Mouse (Mus musculus) lung, adult 2 months (tissue): Measurements from ENCODE around the gene Morn5.

Experiments used
- CTCF ChIP-seq: fragments of 200-500 bp; IDR thresholded peaks from 2 replicates; pipeline ENCODE4 v1.5.1; 2011; ENCODE audit warnings: mild to moderate bottlenecking, low read length, control low read depth; ENCODE audit not compliant: insufficient read depth
- POLR2A ChIP-seq: fragments of 200-500 bp; IDR thresholded peaks from 2 replicates; pipeline ENCODE4 v1.6.1; 2011; ENCODE audit warnings: low read depth, mild to moderate bottlenecking, control low read depth, low read length, borderline replicate concordance; ENCODE audit errors: extremely low read depth

GRCm38 (mm10) chr2:36033966-36034365 lies 15.3 kb upstream of the Morn5 start:
- no peak for TF ChIP-seq CTCF
- TF ChIP-seq POLR2A = no peak
